Mouse (Mus musculus) E14TG2a.4 (cell line): ENCODE measurements at regions not wholly inside any gene's neighbourhood (a gene's known extent, or its start where the extent isn't known, plus 50 kb on each side); places are given as distances from the start of the nearest gene placed in this dataset.

Experiments used
- H3K27me3 ChIP-seq: 2 replicates; pipeline ENCODE4 v1.6.1; 2014; ENCODE audit warnings: low read length, control low read depth; ENCODE audit not compliant: insufficient read depth
- H3K36me3 ChIP-seq: 2 replicates; pipeline ENCODE4 v1.6.1; 2014; ENCODE audit warnings: low read length, control low read depth; ENCODE audit not compliant: insufficient read depth
- H3K4me1 ChIP-seq: replicated peaks from 2 replicates; pipeline ENCODE4 v1.6.1; 2014; ENCODE audit warnings: low read depth, low read length, control low read depth
- H3K4me3 ChIP-seq: replicated peaks from 2 replicates; pipeline ENCODE4 v1.5.1; 2014; ENCODE audit warnings: mild to moderate bottlenecking, low read length
- H3K9me3 ChIP-seq: 2 replicates; pipeline ENCODE4 v1.6.1; 2014; ENCODE audit warnings: low read length, control low read depth
- CTCF ChIP-seq: conservative IDR thresholded peaks from 2 replicates; pipeline ENCODE4 v1.5.1; 2014; ENCODE audit warnings: low read length
- NANOG ChIP-seq: IDR thresholded peaks from 2 replicates; pipeline ENCODE4 v1.6.1; 2014; ENCODE audit warnings: borderline replicate concordance, low read length, mixed read lengths
- POU5F1 ChIP-seq: IDR thresholded peaks from 2 replicates; pipeline ENCODE4 v1.6.1; 2014; ENCODE audit warnings: low read length, borderline replicate concordance

- H3K4me3 ChIP-seq: no peak overlapping the region
- H3K4me1 ChIP-seq: no peaks in the 10 kb centered on the region
- no peaks in the 10 kb centered on the region for H3K9me3 ChIP-seq
- no peaks in the 10 kb centered on the region for H3K36me3 ChIP-seq
- TF ChIP-seq CTCF: no peak
- TF ChIP-seq NANOG: no peak
- no peak for TF ChIP-seq POU5F1
- no peaks in the 10 kb centered on the region for H3K27me3 ChIP-seq
Measured at GRCm38 (mm10) chr7:117916915-117917314, 199.1 kb downstream of the Rps15a start.

GRCm38 (mm10) chr7:117912453-117912852, 203.5 kb downstream of the Rps15a start:
- Histone ChIP-seq H3K36me3 (no peaks in the 10 kb centered on the region), H3K27me3 (no peaks in the 10 kb centered on the region), H3K4me1 (no peaks in the 10 kb centered on the region), H3K9me3 (no peaks in the 10 kb centered on the region), H3K4me3 (no peak overlapping the region)
- TF ChIP-seq NANOG (no peak), CTCF (no peak), POU5F1 (no peak)

DNA sequence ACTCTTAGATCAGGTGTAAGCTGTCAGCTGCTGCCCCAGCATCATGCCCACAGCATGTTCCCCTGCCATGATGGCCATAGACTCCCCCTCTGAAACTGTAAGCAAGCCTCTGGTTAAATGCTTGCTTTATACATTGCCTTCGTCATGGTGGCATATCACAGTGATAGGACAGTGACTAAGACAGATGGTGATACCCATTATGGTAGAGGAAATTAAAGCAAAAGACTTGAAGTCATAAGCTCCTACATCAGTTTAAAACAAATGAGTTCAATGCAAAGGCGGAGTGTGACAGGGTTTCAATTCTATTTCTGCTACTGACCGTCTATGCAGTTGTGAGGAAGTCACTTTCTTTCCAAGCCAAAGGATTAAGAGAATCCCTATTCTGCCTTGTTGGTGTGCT, 204.9 kb downstream of the Rps15a start:
- H3K4me3 ChIP-seq: no peak overlapping the region
- TF ChIP-seq NANOG (no peak), CTCF (no peak), POU5F1 (no peak)
- no peaks in the 10 kb centered on the region for H3K36me3 ChIP-seq
- H3K27me3 ChIP-seq: no peaks in the 10 kb centered on the region
- H3K9me3 ChIP-seq: no peaks in the 10 kb centered on the region
- no peaks in the 10 kb centered on the region for H3K4me1 ChIP-seq

- Histone ChIP-seq H3K27me3 (no peaks in the 10 kb centered on the region), H3K4me1 (no peaks in the 10 kb centered on the region), H3K4me3 (no peak overlapping the region), H3K9me3 (no peaks in the 10 kb centered on the region), H3K36me3 (no peaks in the 10 kb centered on the region)
- TF ChIP-seq NANOG (no peak), POU5F1 (no peak), CTCF (no peak)
Measured at GRCm38 (mm10) chr7:117896528-117896927, 219.5 kb downstream of the Rps15a start.

DNA sequence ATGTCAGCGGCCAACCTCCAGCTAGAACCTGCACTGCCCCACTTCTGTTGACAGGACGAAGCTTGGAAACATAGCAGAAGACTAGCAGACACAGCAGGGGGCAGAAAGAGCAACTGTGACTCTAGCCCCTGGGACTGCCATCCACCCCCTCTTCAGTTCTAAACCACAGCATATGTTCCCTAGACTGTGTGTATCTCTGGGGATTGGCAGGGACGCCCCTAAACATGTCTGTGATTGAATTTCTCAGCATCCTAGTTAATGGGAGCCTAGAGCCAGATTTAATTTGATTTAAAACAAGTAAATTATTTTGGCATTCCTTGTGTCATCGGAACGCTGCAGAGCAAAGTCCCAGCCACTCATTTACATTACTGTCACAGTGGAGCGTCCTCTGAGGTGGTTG, 228.7 kb downstream of the Rps15a start:
- TF ChIP-seq CTCF: no peak
- no peak for TF ChIP-seq NANOG
- no peak for TF ChIP-seq POU5F1
- Histone ChIP-seq H3K9me3 (no peaks in the 10 kb centered on the region), H3K4me1 (no peaks in the 10 kb centered on the region), H3K27me3 (peaks cover 6% of the 10 kb centered on the region; the same call in 1 of the 2 replicates), H3K4me3 (no peak overlapping the region), H3K36me3 (no peaks in the 10 kb centered on the region)

DNA sequence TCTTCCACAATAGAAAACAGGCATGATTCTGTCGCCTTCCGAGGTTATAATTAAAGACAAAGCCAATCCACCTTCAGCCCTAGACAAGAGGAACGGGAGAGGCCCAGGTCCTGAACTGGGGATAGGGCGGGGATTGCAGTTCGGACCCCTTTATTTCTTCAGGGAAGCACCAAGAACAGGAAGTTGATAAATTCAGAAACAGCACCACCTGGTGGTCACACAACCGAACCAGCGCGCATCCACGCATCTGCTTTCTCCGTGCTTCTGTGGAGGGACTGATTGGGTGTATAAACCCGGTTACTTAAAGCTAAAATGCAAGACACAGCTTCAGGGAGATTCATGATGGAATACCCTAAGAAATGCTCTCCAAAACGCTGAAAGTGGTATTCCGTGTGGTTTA, 233.2 kb downstream of the Rps15a start:
- Histone ChIP-seq H3K4me1 (no peaks in the 10 kb centered on the region), H3K9me3 (no peaks in the 10 kb centered on the region), H3K36me3 (no peaks in the 10 kb centered on the region), H3K27me3 (peaks cover 12% of the 10 kb centered on the region), H3K4me3 (no peak overlapping the region)
- TF ChIP-seq CTCF (peak; percentile 67), NANOG (no peak)

GRCm38 (mm10) chr7:117878903-117879302, 237.1 kb downstream of the Rps15a start:
- H3K4me3 ChIP-seq: no peak overlapping the region
- H3K9me3 ChIP-seq: 0 out of 2 replicates have a peak, but pooled peaks cover 4% of the 10 kb centered on the region
- TF ChIP-seq NANOG (no peak), POU5F1 (no peak), CTCF (no peak)
- peaks cover 6% of the 10 kb centered on the region; the same call in 1 of the 2 replicates for H3K27me3 ChIP-seq
- no peaks in the 10 kb centered on the region for H3K36me3 ChIP-seq
- H3K4me1 ChIP-seq: no peaks in the 10 kb centered on the region

DNA sequence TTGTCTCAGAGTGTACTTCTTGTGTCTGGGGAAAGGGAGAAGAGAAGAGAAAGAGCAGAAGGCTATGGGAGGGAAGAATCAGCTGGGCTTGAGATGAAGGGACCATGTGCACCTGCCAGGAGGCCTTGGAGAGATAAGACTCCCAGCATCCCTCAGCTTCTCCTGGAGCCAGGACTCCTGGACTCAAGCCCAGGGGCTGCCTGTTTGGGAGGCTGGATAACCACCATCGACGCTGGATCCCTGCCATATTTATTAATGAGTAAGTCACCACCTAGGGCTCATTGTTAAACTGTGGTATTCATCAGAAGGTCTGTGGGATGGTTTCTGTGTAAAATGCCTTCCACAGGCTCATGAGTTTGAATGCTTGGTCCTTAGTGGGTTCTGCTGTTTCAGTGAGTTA, 240.7 kb downstream of the Rps15a start:
- H3K9me3 ChIP-seq: 0 out of 2 replicates have a peak, but pooled peaks cover 4% of the 10 kb centered on the region
- H3K27me3 ChIP-seq: 0 out of 2 replicates have a peak, but pooled peaks cover 6% of the 10 kb centered on the region
- H3K4me1 ChIP-seq: no peaks in the 10 kb centered on the region
- H3K4me3 ChIP-seq: no peak overlapping the region
- TF ChIP-seq CTCF: no peak
- TF ChIP-seq NANOG: no peak
- TF ChIP-seq POU5F1: no peak
- H3K36me3 ChIP-seq: no peaks in the 10 kb centered on the region

DNA sequence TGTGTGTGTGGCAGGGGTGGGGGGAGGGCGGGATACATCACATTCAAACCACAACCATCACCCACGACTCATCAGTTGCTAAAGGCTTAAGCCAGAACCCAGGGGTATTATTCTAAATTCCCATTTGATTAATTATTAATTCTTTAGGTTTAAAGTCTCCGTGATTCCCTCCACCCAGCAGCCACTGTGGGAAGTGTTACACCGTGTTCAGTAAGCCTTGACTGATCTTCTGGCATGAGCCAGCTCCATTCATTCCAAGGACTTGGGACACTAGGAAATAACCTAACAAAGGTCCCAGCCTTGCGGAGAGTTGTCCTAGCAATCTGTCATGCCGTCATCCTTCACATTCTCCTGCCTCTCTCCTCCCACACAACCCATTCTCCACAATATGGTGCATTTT, 256.6 kb downstream of the Rps15a start:
- no peak overlapping the region for H3K4me3 ChIP-seq
- H3K4me1 ChIP-seq: no peaks in the 10 kb centered on the region
- no peaks in the 10 kb centered on the region for H3K27me3 ChIP-seq
- no peaks in the 10 kb centered on the region for H3K36me3 ChIP-seq
- no peak for TF ChIP-seq NANOG
- TF ChIP-seq CTCF: no peak
- TF ChIP-seq POU5F1: no peak
- H3K9me3 ChIP-seq: peaks cover 4% of the 10 kb centered on the region
